Mouse (Mus musculus): ENCODE results near the gene Tmem213.

DNA sequence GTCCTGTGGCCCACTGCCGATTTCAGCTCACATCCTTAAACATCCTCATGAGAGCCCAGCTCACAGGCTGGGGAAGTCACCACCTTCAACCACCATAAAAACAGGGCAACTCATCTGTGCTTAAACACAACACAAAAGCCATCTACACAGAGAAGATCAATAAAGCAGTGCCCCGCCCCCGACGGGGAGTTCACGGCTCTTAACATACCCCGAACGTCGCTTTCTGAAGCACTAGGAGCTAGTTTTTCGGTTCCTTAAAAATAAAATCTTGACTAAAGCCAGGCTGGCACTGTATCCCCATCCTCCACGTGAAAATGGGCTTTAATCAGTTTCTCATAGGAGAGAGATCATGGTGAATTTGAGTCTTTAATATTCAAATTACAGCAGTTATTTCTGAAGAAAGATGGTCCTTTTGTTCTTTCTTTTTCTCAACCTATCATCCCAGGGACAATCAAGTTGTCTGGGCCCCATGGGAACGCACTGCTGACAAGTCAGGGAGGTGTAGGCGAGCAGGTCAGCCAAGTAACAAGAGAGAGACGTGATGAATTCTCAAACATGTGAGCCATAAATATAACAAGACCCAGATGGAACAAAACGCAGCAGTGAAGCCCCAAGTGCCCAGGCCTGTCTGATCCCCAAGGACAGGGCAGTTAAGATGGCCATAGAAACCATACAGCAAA, 53.9 kb downstream of the Tmem213 start:
- TF ChIP-seq CTCF (IDR thresholded peaks at IDR 0.05 in 2 of 3, conservative IDR thresholded peaks at IDR 0.05 in 1 of 3; ENCODE audit: control insufficient read depth in 1 of 3, insufficient read depth in 1 of 3, low read depth in 2 of 3, low read length in 3 of 3, poor library complexity in 1 of 3, severe bottlenecking in 1 of 3) (no peak), MAX (IDR thresholded peaks at IDR 0.05; ENCODE audit: low read length) (no peak), NELFE (IDR thresholded peaks at IDR 0.05; ENCODE audit: low read depth, low read length) (no peak), ZKSCAN1 (IDR thresholded peaks at IDR 0.05; ENCODE audit: low read depth, low read length) (no peak), RCOR1 (IDR thresholded peaks at IDR 0.05; ENCODE audit: low read depth, low read length) (no peak), SMC3 (IDR thresholded peaks at IDR 0.05; ENCODE audit: low read depth, low read length) (no peak), USF2 (IDR thresholded peaks at IDR 0.05; ENCODE audit: borderline replicate concordance in 1 of 2, insufficient read depth in 1 of 2, low read depth in 1 of 2, low read length in 2 of 2) (no peak)

Measured in MEL (cell line).